Mouse (Mus musculus): ENCODE data around the gene Cc2d2a. TPM values are rescaled to one million over a fixed set of nuclear protein-coding genes. Genes with fewer than 3 reads are reported as not detected.

The Cc2d2a gene
- polyA plus RNA-seq, 2 experiments = 8.6 to 11.1 TPM

- TF ChIP-seq POLR2A (IDR thresholded peaks at IDR 0.05; ENCODE audit: borderline replicate concordance, extremely low read depth, insufficient read depth, insufficient read length) = no peak
- Histone ChIP-seq H3K36me3 (ENCODE audit: control insufficient read depth, insufficient read depth, low read length) (no peaks in the 10 kb centered on the region), H3K9me3 (ENCODE audit: control insufficient read depth, low read length) (no peaks in the 10 kb centered on the region), H3K27me3 (ENCODE audit: control insufficient read depth, insufficient read depth, low read length) (no peaks in the 10 kb centered on the region), H3K9ac (ENCODE audit: low read depth, low read length, severe bottlenecking) (no peak overlapping the region), H3K4me3 (replicated peaks; ENCODE audit: low read length) (no peak overlapping the region), H3K27ac (replicated peaks; ENCODE audit: low read depth, low read length) (no peak overlapping the region), H3K4me2 (replicated peaks; ENCODE audit: low read depth, low read length, severe bottlenecking) (no peak overlapping the region), H3K4me1 (ENCODE audit: control insufficient read depth, insufficient read depth, low read length) (peaks cover 5% of the 10 kb centered on the region; the same call in 1 of the 2 replicates)
- DNase-seq (ENCODE audit: low spot score) (peak; percentile 63), ATAC-seq (ENCODE audit: low FRiP score, low read depth) (peak; percentile 67; the same call in 1 of the 2 replicates)
- 14% methylated on average over 4 of the region's 4 CpGs for WGBS
These were observed 17.1 kb upstream of the Cc2d2a start for GRCm38 (mm10) chr5:43645020-43645419.

- 77% methylated on average over 12 of the region's 12 CpGs for WGBS
- no peak for ATAC-seq (ENCODE audit: low FRiP score, low read depth)
- no peak for DNase-seq (ENCODE audit: low spot score)
These were observed 14.9 kb upstream of the Cc2d2a start for GRCm38 (mm10) chr5:43647098-43647774.

GRCm38 (mm10) chr5:43661498-43661897 is 648 bp upstream of the Cc2d2a start:
- ATAC-seq (ENCODE audit: low FRiP score, low read depth) = no peak
- Histone ChIP-seq H3K9me3 (ENCODE audit: control insufficient read depth, low read length) (no peaks in the 10 kb centered on the region), H3K27me3 (ENCODE audit: control insufficient read depth, insufficient read depth, low read length) (no peaks in the 10 kb centered on the region), H3K36me3 (ENCODE audit: control insufficient read depth, insufficient read depth, low read length) (no peaks in the 10 kb centered on the region), H3K9ac (ENCODE audit: low read depth, low read length, severe bottlenecking) (no peak overlapping the region), H3K4me3 (replicated peaks; ENCODE audit: low read length) (no peak overlapping the region), H3K27ac (replicated peaks; ENCODE audit: low read depth, low read length) (peak overlapping the region; percentile 85), H3K4me2 (replicated peaks; ENCODE audit: low read depth, low read length, severe bottlenecking) (peak overlapping the region; percentile 49), H3K4me1 (ENCODE audit: control insufficient read depth, insufficient read depth, low read length) (peaks cover 24% of the 10 kb centered on the region)
- 80% methylated on average over 3 of the region's 3 CpGs for WGBS
- no peak for TF ChIP-seq POLR2A (IDR thresholded peaks at IDR 0.05; ENCODE audit: borderline replicate concordance, extremely low read depth, insufficient read depth, insufficient read length)
- no peak for DNase-seq (ENCODE audit: low spot score)

More at GRCm38 (mm10) chr5:43647098-43647774, 14.9 kb upstream of the Cc2d2a start:
- H3K4me2 ChIP-seq (replicated peaks; ENCODE audit: low read depth, low read length, severe bottlenecking) = no peak overlapping the region
- H3K36me3 ChIP-seq (ENCODE audit: control insufficient read depth, insufficient read depth, low read length) = no peaks in the 10 kb centered on the region
- no peak overlapping the region for H3K4me3 ChIP-seq (replicated peaks; ENCODE audit: low read length)
- no peaks in the 10 kb centered on the region for H3K27me3 ChIP-seq (ENCODE audit: control insufficient read depth, insufficient read depth, low read length)
- no peak overlapping the region for H3K27ac ChIP-seq (replicated peaks; ENCODE audit: low read depth, low read length)
- no peak overlapping the region for H3K9ac ChIP-seq (ENCODE audit: low read depth, low read length, severe bottlenecking)
- no peaks in the 10 kb centered on the region for H3K9me3 ChIP-seq (ENCODE audit: control insufficient read depth, low read length)
- H3K4me1 ChIP-seq (ENCODE audit: control insufficient read depth, insufficient read depth, low read length) = peaks cover 5% of the 10 kb centered on the region; the same call in 1 of the 2 replicates
- TF ChIP-seq POLR2A (IDR thresholded peaks at IDR 0.05; ENCODE audit: borderline replicate concordance, extremely low read depth, insufficient read depth, insufficient read length) = no peak

- 45% methylated on average over 6 of the region's 6 CpGs for WGBS
- peaks cover 24% of the 10 kb centered on the region for H3K4me1 ChIP-seq (ENCODE audit: control insufficient read depth, insufficient read depth, low read length)
- DNase-seq (ENCODE audit: low spot score) (no peak), ATAC-seq (ENCODE audit: low FRiP score, low read depth) (no peak)
- H3K9ac ChIP-seq (ENCODE audit: low read depth, low read length, severe bottlenecking) = no peak overlapping the region
- peak overlapping the region; percentile 34; the same call in 1 of the 2 replicates for H3K4me3 ChIP-seq (replicated peaks; ENCODE audit: low read length)
- H3K27me3 ChIP-seq (ENCODE audit: control insufficient read depth, insufficient read depth, low read length) = no peaks in the 10 kb centered on the region
- H3K9me3 ChIP-seq (ENCODE audit: control insufficient read depth, low read length) = no peaks in the 10 kb centered on the region
- TF ChIP-seq POLR2A (IDR thresholded peaks at IDR 0.05; ENCODE audit: borderline replicate concordance, extremely low read depth, insufficient read depth, insufficient read length) = no peak
- peak overlapping the region; percentile 40; the same call in 1 of the 2 replicates for H3K27ac ChIP-seq (replicated peaks; ENCODE audit: low read depth, low read length)
- peak overlapping the region; percentile 49 for H3K4me2 ChIP-seq (replicated peaks; ENCODE audit: low read depth, low read length, severe bottlenecking)
- no peaks in the 10 kb centered on the region for H3K36me3 ChIP-seq (ENCODE audit: control insufficient read depth, insufficient read depth, low read length)
These were observed 1.4 kb downstream of the Cc2d2a start for GRCm38 (mm10) chr5:43663531-43663930.

GRCm38 (mm10) chr5:43665144-43665543 is 3.0 kb downstream of the Cc2d2a start:
- 20% methylated on average over 5 of the region's 5 CpGs for WGBS
- H3K27me3 ChIP-seq (ENCODE audit: control insufficient read depth, insufficient read depth, low read length) = no peaks in the 10 kb centered on the region
- no peak overlapping the region for H3K27ac ChIP-seq (replicated peaks; ENCODE audit: low read depth, low read length)
- ATAC-seq (ENCODE audit: low FRiP score, low read depth) (no peak), DNase-seq (ENCODE audit: low spot score) (peak; percentile 54)
- peak overlapping the region; percentile 40 for H3K4me2 ChIP-seq (replicated peaks; ENCODE audit: low read depth, low read length, severe bottlenecking)
- H3K4me1 ChIP-seq (ENCODE audit: control insufficient read depth, insufficient read depth, low read length) = peaks cover 24% of the 10 kb centered on the region
- no peak for TF ChIP-seq POLR2A (IDR thresholded peaks at IDR 0.05; ENCODE audit: borderline replicate concordance, extremely low read depth, insufficient read depth, insufficient read length)
- no peaks in the 10 kb centered on the region for H3K9me3 ChIP-seq (ENCODE audit: control insufficient read depth, low read length)
- peak overlapping the region; percentile 20 for H3K4me3 ChIP-seq (replicated peaks; ENCODE audit: low read length)
- no peak overlapping the region for H3K9ac ChIP-seq (ENCODE audit: low read depth, low read length, severe bottlenecking)
- H3K36me3 ChIP-seq (ENCODE audit: control insufficient read depth, insufficient read depth, low read length) = no peaks in the 10 kb centered on the region
